Mouse (Mus musculus) megakaryocyte-erythroid progenitor cell, adult 5-6 weeks (primary cell): ENCODE measurements around the gene Cx3cr1. TPM values are rescaled to one million over a fixed set of nuclear protein-coding genes. Genes with fewer than 3 reads are reported as not detected.

Experiments used
- ATAC-seq: replicated peaks from 2 replicates; pipeline ENCODE4 v1.8.0; 2016; ENCODE audit warnings: mild to moderate bottlenecking, inconsistent platforms; ENCODE audit not compliant: severe bottlenecking, poor library complexity, low FRiP score, low TSS enrichment
- total RNA-seq, 2 experiments: library from RNA; stranded (forward) in 1 of 2; stranded (reverse) in 1 of 2; fragments of 200-1000, 215-1000 nt in 1 of 2; fragments of >200 nt in 1 of 2; fragmentation: Nextera tagmentation in 1 of 2; gene quantifications; 2 replicates each; pipeline ENCODE4 v1.2.3; 2014 to 2017

The Cx3cr1 gene
- total RNA-seq, 2 experiments from 2014 or later = 2.1 TPM; not detected in 1

GRCm38 (mm10) chr9:119965186-119965585 lies 104.5 kb downstream of the Cx3cr1 start:
- ATAC-seq = no peak

- ATAC-seq = no peak
Observed at GRCm38 (mm10) chr9:119964206-119964605, 105.5 kb downstream of the Cx3cr1 start.

DNA sequence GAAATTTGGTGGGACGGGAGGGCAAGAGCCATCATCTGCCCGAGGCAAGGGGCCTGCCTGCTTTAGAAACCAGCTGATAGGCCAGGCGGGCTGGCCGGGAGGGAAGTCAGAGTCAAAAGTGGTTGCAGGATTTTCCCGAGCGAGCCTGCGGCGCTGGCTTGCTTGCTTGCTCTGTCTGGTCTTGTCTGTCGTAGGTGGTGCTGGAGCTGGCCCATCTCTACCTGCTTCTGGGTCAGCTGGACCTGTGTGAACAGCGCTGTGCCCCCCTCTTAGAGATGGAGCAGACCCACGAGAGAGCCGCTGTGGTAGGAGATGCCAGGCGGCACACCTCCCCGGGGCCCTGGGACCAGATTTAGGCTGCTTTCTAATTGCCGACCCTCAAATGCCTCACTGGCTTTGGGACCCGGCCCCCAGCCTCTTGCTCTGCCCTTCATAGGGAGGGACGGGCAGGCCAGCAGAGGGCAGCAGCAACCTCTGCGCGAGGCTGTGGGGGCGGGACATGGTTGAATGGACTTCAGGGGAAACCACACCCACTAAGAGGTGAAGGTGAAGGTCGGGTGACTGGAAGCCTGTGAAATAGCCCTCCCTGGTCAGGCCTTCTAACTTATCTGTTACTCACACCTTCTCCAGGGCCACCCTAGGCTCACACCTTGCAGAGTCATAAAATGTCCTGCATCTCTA lies 106.6 kb downstream of the Cx3cr1 start:
- peak; percentile 90 for ATAC-seq

GRCm38 (mm10) chr9:119962216-119962615 lies 107.5 kb downstream of the Cx3cr1 start:
- no peak for ATAC-seq

GRCm38 (mm10) chr9:119958835-119959234 lies 110.8 kb downstream of the Cx3cr1 start:
- ATAC-seq = no peak

GRCm38 (mm10) chr9:119951388-119951787 lies 118.3 kb downstream of the Cx3cr1 start:
- no peak for ATAC-seq

GRCm38 (mm10) chr9:119950434-119950833 lies 119.2 kb downstream of the Cx3cr1 start:
- ATAC-seq = no peak

GRCm38 (mm10) chr9:119948804-119949203 lies 120.9 kb downstream of the Cx3cr1 start:
- ATAC-seq = no peak

DNA sequence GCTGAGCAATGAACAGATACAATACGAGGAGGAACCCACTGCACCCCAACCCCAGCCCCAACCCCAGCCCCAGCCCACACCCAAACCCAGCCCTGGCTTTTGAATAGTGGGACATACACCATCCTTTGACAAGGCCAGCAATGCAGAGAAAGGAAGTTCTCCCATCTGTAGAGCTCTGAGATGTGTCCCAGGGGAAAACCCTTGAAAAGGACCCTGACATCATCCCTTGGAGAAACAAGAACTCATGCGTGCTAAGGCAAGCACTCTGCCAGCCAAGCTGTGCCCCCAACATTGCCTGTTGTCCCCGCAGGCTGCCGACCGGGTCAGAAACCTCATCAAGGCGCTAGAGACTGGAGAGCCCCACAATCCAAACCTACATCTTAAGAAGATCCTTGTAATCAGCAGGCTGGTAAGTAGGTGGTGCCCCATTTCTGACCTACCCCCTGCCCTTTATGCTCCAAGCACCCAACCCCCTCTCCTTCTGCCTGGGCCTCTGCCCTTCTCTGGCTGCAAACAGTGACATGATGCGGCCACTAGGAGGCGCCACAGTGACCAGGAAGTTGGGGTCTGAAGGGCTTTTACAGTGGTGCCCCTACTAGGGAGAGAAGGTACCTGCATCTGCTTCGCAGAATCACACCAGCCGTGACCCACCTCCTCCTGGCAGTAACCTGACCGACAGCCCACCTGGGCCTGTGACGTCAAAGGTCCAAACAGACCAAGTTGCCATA lies 124.3 kb downstream of the Cx3cr1 start:
- peak; percentile 60 for ATAC-seq

DNA sequence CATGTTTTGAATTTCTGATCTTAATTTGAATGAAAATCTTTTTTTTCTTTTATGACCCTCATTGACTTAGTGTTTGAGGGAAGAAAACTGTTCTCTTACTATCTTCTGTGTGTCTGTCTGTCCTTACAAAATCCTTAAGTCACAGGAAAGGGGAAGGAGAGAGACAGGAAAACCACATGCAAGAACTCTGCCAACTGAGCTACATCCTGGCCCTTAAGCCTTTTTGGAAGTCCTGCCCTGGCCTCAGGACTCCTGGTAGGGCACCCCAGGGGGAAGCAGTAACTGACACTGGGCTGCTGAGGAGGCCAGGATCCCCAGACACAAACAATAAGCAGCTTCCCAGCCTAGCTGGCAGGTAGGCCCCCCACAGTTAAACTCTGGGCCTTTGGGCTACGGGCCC lies 126.4 kb downstream of the Cx3cr1 start:
- ATAC-seq = no peak

DNA sequence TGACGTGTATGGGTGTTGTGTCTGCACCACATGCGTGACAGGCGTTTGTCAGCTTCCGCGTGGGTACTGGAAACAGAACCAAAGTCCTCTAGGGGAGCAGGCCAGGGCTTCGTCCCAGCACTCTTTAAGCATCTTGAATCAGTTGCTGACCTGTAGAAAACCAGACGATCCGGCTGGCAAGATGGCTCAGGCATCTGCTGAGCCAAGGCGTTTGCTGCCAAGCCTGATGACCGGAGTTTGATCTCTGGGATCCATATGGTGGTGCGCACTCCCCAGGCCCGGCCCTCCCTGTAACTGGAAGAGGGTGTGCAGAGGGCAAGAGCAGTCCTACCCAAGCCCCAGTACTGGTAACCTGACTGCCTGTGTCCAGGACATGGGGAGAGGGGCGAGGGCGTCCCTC lies 127.8 kb downstream of the Cx3cr1 start:
- ATAC-seq = no peak

DNA sequence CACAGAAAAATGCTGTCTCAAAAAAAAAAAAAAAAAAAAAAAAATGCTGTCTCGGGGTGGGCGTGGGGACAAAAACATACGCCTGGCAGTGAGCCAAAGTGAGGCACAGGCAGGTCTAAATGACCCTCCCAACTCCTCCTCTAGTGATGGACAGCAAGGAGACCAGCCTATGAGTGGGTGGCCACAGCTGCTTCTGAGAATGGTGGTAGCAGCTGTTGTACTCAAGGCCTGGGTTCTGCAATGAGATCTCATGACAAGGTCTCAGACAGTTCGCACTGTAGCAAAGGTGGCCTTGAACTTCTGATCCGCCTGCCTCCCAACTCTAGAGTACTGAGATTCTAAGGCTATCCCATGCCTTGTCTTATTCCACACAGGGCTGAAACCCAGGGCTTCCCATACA lies 128.3 kb downstream of the Cx3cr1 start:
- no peak for ATAC-seq

- ATAC-seq = no peak
Observed at GRCm38 (mm10) chr9:119939646-119940045, 130.0 kb downstream of the Cx3cr1 start.

DNA sequence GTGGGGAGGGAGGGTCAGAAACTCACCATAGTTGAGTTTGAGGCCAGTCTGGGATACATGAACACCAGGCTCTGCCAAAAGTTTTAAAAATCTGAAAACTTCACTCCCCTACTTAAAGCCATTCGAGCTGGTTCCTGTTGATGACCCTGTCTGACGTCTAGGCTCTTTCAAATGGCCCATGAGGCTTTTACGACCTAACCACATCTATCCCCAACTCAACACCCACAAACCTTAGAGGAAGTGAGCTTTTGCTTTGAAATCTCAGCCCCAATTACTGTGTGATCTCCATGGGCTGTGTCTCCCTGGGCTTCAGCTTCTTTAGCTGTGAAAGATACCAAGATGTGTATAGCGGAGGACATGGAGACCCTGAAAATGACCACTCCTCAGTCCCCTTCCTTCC lies 131.2 kb downstream of the Cx3cr1 start:
- no peak for ATAC-seq

GRCm38 (mm10) chr9:119937005-119937773 lies 132.5 kb downstream of the Cx3cr1 start, which contains the start of the genes Gorasp1 and Ttc21a:
Gene Gorasp1 (minus strand): TSS chr9:119937565.
Gene Ttc21a (plus strand): TSS chr9:119937606.
- ATAC-seq = peak; percentile 90

DNA sequence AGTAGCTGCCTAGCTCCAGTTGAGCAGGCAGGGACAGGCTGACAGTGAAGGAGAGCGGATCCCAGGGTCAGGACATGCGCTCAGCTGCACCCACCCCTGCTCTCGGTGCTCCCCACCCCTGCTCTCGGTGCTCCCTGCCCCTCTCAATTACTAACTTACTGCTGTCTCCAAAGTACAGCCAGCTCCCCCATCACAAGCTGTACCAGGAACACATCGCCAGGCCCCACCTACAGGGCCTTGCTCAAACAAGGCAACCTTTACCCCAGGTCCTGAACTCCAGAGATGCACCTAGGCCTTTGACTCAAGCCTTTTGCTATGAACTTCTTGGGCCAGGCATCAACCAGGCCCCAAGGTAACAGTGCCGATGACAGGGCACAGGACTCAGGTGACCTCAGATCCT lies 136.0 kb downstream of the Cx3cr1 start:
- ATAC-seq = no peak

DNA sequence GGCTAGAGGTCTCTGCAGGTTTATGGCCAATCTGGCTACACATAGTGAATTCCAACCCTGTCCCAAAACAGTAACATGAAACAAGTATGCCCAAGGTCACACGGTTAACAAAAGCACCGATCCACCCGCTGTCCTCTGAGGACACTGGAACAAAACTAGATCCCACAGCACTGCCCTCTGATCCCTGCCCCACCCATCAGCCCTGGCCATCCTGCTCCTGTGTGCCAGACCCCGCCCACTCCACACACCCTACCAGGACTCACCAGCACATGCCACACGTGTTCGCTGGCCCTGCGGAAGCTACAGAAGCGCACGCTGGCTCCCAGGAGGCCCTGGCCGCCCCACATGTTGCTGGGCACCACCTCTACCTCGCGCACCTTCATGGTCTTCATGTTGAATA lies 137.3 kb downstream of the Cx3cr1 start:
- no peak for ATAC-seq

DNA sequence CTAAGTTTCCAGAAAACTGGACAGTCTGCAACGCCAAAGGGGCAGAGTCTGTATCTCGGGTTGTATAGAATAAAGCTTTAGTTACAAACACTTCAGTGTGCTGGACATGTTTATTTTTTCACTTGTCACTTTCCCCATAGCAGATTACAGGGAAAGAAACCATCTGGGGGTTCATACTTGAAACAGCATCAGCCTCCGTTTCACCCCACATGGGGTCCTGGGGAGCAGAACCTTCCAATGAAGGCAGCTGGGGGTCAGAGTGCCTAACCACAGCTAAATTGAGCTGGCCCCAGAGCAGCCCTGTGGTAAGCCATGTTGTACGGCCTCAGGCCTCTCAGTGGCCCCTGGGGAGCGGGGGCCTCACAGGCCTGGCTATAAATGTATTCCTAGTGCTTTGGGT lies 143.2 kb downstream of the Cx3cr1 start:
- no peak for ATAC-seq

- ATAC-seq = no peak
Observed at GRCm38 (mm10) chr9:119925729-119926128, 143.9 kb downstream of the Cx3cr1 start.

DNA sequence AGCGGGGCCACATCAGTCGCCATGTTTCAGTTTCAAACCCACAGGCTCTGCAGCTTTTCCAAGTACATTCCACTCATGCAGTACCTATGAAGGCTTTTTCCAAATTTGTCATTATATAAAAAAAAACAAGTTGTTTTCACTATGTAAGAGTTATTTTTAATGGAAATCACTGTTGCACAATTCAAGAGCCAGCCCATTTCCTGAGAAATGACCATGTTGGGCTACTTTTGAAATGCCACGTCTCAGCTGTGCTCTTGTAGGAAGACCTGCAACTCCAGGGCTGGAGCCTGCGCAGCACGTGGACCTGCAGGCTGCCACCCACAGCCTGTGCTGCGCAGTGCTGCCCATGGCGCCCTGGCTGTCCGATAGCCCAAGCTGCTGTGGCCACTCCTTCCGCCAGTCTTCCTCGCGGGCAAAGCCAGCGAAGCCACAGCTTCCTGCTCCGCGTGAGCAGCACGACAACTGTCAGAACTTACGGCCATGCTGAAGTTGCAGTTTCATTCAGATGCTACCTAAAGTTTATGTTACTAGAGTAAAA lies 144.5 kb downstream of the Cx3cr1 start:
- ATAC-seq = no peak
